Mouse (Mus musculus): ENCODE results near the gene Asb3. TPM values are rescaled to one million over a fixed set of nuclear protein-coding genes. Genes with fewer than 3 reads are reported as not detected.

Gene Asb3
- polyA plus RNA-seq, 1 experiment from 2014 or later: 28.7 TPM

Other genes starting within 250 kb of the Asb3 start
- gene Acyp2, start 235.8 kb upstream of the Asb3 start, polyA plus RNA-seq (2015; fragmentation: Nextera tagmentation; extraction: Ambion mirVana): 25.2 and 35.1 TPM in 2 replicates
- 10.7 and 11.0 TPM in 2 replicates for gene Psme4, start 113.7 kb upstream of the Asb3 start, polyA plus RNA-seq (2015; fragmentation: Nextera tagmentation; extraction: Ambion mirVana)
- 8.9 and 9.4 TPM in 2 replicates for gene Gpr75, start 58 bp upstream of the Asb3 start, polyA plus RNA-seq (2015; fragmentation: Nextera tagmentation; extraction: Ambion mirVana)
- 10.3 and 10.7 TPM in 2 replicates for gene Erlec1, start 68.9 kb downstream of the Asb3 start, polyA plus RNA-seq (2015; fragmentation: Nextera tagmentation; extraction: Ambion mirVana)
- 32.8 and 34.7 TPM in 2 replicates for gene Chac2, start 100.9 kb downstream of the Asb3 start, polyA plus RNA-seq (2015; fragmentation: Nextera tagmentation; extraction: Ambion mirVana)

Measured in hindbrain, embryonic 16.5 days (tissue).